Mouse (Mus musculus) left cerebral cortex, postnatal 4 days (tissue): ENCODE measurements around the gene Bahcc1. TPM values are rescaled to one million over a fixed set of nuclear protein-coding genes. Genes with fewer than 3 reads are reported as not detected.

ENCODE experiments used
- DNase-seq: peaks from one replicate; pipeline ENCODE4 v3.0.0-alpha.2; 2022
- intact Hi-C: fragments of 180-260 bp; cut with DNase I; formaldehyde crosslinking; loops from one replicate; pipeline ENCODE4 v1.15.1; 2025
- total RNA-seq, 2 experiments: library from RNA; stranded (reverse); gene quantifications; 2 replicates each; pipeline ENCODE4 v1.2.3; 2021

Gene Bahcc1
- total RNA-seq, result 10 to 100 TPM; 36.5 to 39.5 TPM

DNA sequence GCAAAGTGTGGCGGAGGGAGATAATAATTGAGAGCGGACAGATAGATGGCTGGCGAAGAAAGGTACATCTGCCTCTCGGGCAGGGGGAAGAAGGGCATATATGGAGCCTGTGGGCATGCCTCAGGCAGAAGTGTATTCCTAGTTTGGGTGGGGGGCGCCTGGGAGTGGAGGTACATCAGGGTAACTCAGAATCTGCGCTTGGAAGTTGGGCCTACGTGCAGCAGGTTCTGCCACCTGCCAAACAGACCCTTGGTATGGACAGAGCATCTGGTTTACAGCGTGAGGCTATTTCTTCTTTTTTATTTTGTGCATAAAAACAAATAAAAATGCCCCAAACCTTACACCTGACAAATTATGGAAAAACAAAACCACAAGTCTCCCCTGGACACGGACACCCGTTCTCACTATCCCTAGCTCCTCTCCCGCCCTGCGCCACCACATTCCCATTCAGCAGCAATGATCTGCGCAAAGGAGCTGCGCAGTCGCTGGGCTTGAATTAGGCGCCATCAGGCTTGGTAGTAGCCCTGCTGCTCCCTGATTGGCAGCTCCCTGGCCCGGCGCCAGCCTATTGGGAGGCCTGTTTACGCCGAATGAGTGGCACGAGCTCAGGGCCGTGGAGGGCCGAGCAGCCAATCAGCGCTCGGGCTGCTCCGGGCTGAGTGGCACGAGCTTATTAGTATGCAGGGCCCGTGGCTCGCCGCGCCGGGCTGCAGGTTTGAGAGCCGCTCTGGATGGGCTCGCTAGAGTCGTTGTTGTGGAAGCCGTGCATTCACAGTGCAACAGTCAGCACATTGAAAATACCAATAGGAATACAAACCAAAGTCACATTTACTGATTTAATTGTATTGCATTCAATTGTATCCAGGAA is at the start of gene Bahcc1:
TSS of gene Bahcc1 (plus strand) at position 718 of the 868 bp plus-strand sequence.
- DNase-seq, result peak; percentile 100
- intact Hi-C loops, result loop anchor here (5.0 kb wide), 1 partner anchor 75 kb away; no protein-coding TSS in a partner anchor

DNA sequence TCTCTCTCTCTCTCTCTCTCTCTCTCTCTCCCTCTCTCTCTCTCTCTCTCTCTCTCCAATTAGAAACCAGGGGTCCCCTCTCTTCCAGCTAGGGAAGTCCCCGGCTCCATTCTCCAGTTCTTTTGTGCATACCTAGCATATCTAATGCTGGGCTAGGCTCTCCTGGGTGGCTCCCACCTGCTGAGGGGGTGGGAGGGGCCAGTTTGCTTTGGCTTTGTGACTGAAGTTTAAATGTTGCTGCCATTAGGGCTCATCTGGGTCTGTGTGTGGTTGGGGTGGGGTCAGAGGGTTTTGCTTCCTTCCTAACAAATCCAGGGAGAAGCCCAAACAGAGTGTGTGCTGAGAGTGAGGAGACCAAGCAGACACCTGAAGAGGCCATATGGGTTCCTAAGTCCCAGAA is 49.6 kb upstream of the Bahcc1 start:
- intact Hi-C loops, result no loop called here
- DNase-seq, result no peak

DNA sequence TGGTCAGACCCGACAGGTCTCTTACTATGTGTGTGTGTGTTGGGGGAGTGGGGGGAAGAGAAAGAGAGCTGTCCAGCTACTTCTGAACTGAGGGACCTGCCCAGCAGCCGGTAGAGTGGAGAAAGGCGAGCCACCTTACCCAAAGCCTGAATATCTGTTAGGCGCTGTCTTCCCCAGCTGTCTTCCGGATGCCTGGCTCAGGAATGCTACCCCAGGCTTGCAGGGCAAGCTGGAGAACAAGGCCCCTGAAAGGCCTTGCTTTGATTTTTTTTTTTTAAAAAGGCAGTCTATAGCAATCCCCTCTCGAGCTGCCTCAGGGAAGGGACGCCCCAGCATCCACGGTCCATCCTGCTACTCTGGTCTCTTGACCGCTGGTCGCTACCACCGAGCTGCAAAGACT is 49.0 kb upstream of the Bahcc1 start:
- intact Hi-C loops, result no loop called here
- no peak for DNase-seq

DNA sequence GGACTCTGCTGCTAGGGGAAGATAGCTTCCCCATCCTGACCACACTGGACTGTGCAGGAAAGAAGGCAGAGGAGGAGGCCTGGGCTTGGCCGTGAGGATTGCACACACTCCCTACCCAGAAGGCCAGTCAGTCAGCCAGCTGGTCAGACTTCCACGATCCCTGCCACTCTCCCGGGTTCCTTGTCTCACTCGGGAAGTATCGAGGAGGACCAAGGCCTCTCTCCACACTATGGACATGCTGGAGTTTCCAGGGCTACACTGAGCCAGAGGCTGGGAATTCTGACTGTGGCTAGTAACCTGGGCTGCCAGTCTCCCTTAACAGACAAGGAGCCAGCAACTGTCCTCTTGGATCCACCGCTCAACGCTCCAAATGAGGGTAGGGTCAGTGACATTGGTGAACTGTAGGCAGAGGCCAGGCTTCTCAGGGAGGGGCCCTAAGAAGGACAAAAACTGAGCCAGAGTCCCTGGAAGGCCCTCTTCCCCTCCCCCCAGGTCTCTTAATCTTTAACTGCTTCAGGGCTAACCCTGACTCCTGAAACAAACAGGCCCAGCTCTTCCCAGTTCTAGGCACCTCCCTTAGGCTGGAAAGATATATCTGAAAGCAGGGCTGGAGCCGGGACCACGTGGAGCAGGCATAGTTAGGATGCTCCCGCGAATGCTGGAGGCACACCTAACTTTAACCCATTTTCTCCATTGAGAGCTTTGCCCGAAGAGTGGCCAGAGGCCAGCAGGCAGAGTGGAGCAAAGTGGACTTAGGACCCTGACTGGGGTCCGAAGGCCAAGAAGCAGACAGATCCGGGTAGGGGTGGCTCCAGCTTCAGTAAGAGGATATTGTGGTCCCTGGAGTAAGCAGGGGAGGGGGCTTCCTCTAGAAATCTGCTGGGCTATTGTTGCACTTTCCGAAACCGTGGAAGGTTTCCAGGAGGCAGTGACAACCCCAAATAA is 48.1 kb upstream of the Bahcc1 start:
- DNase-seq, result peak; percentile 42
- intact Hi-C loops, result loop anchor here (5.0 kb wide), 1 partner anchor 123 kb away; no protein-coding TSS in a partner anchor

DNA sequence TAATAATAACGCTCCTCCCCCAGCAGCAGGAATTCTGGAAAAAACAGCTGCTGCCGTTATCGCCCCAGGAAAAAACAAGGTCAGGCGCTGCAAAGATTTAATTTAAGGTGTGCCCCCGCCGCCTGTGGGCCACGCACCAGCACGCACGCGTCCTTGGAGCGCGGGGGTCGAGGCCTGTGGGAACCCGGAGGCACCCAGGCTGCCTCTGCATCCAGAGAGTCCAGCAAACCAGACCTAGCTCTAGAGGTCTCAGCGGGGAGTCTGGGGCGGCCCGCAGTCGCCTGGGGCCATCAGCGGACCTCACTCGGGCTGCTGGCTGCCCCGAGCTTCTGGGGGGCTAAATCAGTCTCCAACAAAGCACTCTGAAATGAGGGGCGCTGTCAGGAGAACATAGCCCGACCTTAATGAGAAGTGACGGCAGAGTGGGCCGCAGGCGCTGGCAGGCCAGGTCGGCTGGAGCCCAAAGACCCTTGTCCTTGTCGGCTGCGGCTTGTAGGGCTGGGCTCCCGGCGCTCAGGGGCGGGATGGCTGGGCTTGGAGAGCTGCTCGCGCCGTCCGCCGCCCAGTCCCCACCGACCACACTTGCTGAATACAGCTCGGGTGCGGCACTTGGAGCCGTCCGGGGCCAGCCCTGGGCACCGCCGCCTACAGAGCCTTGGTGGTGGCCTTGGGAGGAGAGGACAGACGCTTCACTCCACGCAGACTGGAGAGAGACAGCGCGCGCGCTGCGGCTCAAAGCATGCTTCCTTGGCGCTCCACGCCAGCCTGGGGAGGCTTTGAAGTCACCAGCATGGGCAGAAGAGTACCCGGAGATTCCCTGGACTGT is 47.2 kb upstream of the Bahcc1 start:
- intact Hi-C loops, result loop anchor here (5.0 kb wide), 1 partner anchor 122 kb away; no protein-coding TSS in a partner anchor
- DNase-seq, result peak; percentile 63

DNA sequence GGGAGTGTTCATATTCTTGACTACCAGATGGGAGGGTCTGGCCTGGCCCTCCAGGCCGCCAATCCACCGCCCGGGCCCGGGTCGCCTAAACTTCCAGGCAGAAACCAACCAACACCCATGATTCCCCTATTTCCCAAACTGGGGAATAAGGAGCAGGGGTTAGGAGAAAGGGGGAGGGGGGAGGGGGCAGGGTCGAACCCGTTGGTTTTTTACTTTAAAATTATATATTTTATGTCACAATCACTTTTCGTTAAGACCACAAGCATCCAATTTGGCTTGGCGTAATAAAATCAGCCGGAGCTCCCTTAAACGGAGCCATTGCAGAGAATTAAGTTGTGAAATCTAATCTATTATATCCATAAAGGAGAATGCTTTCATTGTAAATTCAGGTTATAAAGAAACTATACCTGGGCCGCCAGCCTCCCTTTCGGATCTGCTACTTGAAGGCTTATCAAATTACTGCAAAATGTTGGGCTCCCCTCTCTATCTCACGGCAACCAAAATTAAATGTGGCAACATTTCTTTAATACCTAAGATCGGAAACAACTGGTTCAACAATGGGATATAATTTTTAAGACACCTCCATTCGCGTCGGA is 46.5 kb upstream of the Bahcc1 start:
- DNase-seq, result no peak
- intact Hi-C loops, result loop anchor here (5.0 kb wide), 1 partner anchor 121 kb away; no protein-coding TSS in a partner anchor

DNA sequence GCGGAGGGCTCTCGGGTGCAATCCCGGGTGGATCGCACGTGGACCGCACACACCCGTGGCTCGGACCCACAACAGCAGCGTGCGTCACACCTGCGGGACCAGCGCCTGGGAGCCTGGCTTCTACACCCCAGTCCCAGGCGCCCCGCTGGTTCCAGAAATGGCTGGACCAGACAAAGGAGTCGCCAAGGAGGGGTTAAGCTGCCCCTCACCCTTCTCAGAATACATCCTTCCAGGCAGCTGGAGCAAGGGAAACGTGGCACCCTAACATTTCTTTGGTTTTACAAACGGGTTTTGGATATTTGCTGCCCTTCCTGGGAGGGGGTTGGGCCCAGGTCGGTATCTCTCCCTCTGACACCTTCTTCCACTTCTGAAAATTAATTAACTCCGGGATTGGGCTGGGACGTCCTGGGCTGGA is 45.9 kb upstream of the Bahcc1 start:
- intact Hi-C loops, result loop anchor here (5.0 kb wide), 1 partner anchor 120 kb away; no protein-coding TSS in a partner anchor
- DNase-seq, result peak; percentile 66

DNA sequence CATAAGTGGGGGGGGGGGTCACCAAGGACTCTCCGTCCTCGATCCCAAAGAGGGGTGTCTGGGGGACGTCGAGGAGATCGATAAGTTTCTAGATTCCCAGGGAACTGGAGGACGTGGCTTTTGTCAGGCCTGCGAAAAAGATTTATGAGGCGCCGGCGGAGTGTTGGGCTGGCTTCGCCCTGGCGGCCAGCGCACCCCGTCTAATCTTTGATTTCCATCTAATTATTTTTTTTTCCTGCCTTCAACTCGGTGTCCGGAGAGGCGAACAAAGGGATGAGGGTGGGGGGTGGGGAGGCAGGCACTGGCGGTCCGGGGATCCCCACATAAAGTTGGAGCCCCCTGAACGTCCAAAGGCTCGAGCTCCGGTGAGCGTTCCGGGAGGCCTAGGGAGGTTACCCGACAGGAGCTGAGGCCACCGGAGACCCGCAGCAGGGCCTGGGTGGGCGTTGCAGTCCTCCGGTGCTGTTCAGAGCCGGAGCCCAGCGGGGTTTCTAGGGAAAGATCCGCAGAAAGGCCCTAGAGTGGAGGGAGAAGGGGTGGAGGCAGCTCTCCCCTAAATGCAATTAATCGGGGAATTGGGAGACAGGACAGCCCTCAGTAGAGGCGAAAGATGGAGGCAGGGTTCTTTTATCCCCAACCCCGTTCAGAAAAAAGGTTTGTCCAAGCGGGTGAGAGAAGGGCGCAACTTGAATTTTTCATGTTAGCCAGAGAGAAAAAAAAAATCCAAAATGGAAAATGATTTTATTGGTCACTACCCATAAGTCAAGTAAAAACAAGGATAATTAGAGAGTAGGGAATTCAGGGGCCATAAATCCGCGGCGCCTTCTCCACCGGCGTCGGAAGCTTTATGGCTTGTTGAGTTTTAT is 45.3 kb upstream of the Bahcc1 start:
- DNase-seq, result peak; percentile 48
- intact Hi-C loops, result loop anchor here (2.0 to 5.0 kb wide), 2 partner anchors 43 to 120 kb away; no protein-coding TSS in a partner anchor

DNA sequence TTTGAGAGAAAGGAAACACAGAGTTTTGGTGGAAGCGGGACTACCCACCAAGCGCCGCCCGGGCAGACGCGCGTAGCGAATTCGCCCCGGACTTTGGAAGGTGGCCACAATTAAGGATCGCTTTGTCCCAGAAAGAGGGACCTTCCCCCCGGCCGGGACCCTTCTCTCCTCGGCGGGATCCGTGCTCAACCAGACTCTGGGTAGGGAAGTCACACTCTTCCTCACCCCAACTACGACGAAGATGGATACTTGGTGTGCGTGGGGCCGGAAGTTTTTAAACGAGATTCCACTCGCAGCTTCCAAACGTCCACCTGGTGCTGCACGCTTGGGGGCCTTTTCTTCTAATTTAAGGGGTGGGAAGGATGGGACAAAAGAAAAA is 44.7 kb upstream of the Bahcc1 start:
- no peak for DNase-seq
- intact Hi-C loops, result loop anchor here (2.0 to 5.0 kb wide), 2 partner anchors 43 to 119 kb away; no protein-coding TSS in a partner anchor

DNA sequence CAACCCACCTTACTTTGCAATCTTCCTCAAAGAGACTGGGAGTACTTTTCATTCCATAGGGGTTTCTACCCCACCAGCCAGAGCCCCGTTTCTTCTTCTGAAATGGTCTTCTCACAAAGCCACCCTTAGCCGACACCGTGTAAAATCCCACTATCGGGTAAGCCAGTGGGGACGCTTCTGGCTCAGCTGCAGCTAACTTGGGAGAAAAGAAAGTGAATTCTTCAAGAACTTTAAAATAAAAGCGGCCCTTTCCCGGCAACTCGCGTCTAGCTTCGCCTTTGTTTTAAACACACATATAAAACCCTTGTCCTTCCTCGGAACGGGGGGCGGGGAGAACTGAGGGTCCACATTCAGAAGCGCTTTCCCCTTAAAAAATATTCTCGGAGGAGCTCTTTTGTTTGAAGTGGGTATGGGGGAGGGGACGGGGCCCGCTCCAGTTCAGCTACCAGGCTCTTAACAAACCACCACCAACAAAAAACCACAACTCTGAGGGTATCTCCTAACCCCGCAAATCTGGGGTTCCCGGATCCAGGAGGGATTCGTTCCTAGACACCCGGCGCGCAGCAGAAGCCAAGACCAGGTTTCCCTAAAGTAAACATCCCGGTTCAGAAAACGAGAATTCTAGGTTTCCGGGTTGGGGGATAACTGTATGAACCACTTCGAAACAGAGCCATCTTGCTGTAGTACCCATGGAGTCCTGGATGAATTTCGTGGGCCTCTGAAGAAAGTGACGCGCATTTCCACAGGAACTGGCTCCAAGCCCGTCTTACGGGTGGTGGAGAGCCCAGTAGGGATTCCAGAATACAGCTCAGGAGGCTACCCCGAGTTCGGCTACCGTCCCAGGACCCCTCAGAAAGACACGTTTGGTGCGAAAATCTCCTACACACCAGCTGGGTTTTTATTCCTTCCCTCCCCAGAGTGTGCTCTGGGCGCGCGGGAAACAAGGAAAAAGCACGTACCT is 44.0 kb upstream of the Bahcc1 start:
- intact Hi-C loops, result loop anchor here (2.0 to 5.0 kb wide), 2 partner anchors 42 to 119 kb away; no protein-coding TSS in a partner anchor
- peak; percentile 47 for DNase-seq

DNA sequence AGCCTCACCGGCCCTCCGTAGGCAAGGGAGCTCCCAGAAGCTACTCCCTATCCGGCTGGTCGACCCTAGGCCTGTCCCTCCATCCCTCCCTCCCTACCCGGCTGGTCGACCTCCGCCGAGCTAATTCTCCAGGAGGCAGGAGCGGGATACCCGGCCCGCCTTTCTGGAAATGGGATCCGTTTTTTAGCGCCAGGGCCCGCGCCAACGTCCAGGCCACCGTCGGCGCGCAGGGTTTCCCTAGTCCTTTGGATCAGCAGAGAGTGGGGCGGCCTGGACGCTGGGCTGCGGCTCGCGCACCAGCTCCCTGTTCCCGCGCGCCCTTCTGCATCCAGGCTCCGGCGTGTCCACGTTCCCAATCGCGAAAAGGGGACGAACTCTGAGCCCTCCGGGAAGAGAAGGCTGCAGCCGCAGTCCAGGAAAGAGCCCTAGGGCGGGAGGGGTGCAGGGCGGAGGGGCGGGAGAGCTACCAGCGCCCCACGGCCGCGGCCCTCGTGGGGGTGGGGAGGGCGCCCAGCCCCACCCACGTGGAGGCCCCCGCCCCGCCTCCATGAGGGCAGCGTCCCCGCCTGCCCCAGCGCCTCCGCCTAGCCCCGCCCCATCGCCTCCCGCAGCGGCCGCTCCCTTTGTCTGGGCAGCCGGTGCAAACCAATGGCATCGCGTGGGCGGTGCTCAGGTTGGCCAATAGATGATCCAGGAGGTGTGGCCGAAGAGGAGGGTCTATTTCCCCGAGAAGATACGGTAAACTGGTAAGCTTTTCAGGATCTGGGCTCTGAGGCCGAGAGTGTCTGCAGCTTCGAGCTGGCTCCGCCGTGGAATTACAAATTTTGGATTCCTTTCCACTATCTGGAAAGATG is 43.1 kb upstream of the Bahcc1 start:
- intact Hi-C loops, result loop anchor here (2.0 to 5.0 kb wide), 2 partner anchors 41 to 118 kb away; no protein-coding TSS in a partner anchor
- DNase-seq, result peak; percentile 100

DNA sequence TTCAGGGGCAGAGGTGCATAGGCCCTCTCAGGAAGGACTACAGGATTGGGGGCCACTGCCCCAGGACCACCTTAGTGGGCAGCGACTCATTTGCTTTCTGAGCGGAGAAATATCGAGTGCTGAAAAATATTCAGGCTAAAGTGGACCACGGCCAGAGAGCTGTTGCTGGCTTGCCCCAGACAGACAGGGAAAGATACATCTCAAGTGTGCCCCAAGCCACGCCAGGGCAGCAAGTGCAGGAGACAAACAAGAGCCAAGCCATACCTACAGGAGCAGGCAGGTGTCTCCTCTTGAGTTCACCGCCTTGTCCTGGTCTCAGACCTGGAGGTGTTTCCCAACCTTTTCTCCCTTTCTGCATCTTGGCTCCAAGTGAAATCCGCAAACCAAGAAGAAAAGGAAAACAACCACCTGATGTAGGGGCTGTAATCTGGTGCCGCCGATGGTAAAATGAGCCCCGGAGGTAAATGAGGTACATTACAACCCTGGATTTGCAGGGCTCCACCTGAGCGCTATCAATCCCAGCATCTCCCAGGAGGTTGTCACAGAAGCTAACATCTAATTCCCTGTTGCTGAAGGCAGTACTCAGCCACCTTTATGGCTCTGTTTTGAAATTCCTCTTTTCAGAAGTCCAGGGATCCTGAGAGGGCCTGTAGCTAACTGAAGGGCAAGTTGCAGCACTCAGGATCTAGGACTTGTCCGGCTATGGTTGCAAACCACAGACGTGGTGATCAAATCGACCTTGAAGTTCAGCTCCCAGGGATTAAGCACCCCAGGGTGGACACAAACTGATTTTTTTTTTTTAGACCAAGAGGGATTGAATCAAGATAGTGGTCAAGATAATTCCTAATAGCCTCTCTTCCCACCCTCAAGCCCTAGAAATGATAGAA is 42.0 kb upstream of the Bahcc1 start:
- intact Hi-C loops, result no loop called here
- no peak for DNase-seq

DNA sequence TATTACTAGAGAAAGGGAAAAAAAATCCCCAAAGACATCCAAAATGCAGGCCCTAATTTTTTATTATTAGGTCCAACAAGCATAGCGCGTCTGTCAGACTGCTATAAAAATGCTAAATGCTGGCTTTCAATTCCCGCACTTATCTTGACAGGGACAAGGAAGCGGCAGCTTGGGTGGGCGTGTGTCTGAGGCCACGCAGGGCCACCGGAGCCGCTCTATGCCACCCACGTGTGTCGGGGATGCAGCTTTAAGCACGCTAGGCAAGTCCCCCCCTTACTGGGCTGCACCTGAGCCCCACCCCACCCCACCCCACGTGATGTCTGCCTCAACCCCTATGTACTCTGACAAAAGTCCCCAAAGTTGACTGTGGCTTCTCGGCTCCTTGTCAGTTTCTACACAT is 33.9 kb upstream of the Bahcc1 start:
- intact Hi-C loops, result no loop called here
- DNase-seq, result no peak

DNA sequence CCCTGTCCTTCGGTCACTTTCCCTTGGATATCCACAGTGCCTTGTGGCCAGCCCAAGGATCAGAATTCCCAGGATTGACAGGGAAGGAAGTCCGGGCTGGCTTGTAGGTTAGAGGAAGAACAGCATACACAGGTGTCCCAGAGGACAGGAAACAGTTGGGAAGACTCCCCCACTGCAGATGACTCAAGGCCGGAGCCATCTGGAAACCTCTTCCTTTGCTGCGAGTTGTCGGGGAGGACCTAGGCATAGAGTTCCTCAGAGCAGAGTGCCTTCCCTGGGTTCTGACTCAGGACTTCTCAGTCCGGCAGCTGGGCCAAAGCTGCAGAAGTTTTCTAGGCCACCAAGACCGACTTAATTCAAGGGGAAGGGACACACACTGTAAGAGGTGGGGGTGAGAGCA is 33.0 kb upstream of the Bahcc1 start:
- intact Hi-C loops, result no loop called here
- no peak for DNase-seq

DNA sequence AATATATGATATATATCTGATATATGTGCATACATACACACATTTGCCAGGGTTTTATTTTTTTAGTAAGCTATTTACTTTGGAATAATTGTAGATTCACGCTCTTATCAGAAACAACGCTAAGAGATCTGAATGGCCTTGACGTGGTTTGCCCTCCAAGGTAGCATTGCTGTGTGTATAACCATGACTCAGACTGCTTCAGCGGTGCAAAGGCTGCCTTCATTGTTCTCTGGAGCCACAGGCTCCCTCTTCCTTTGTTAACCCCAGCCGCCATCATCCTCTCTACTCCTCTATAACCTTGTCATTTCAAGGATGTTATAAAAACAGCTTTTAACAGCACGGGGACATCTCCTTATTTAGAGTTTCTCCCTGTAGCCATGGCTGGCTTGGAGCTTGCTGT is 32.1 kb upstream of the Bahcc1 start:
- DNase-seq, result no peak
- intact Hi-C loops, result no loop called here

DNA sequence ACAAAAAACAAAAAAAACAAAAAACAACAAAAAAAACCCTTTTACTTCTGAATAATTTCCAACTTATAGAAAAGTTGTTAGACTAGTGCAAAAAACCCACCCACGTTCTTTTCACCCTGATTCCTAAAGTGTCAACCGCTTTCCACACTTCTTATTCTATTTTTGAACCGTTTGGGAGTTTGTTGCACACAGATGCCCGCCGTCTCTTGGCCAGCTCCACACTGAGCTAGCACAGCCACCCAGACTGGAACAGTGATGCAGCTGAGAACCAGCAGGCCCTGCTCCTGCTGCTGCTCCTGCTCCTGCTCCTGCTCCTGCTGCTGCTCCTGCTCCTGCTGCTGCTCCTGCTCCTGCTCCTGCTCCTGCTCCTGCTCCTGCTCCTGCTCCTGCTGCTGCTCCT is 28.5 kb upstream of the Bahcc1 start:
- DNase-seq, result no peak
- intact Hi-C loops, result no loop called here
